Mouse (Mus musculus) midbrain, embryonic 13.5 days (tissue): ENCODE results near the gene Zdhhc8. TPM values are rescaled to one million over a fixed set of nuclear protein-coding genes. Genes with fewer than 3 reads are reported as not detected.

ENCODE experiments used
- ATAC-seq: fragments of 200-750 bp; cut with Nextera tagmentation; 2 replicates; pipeline ENCODE4 v1.8.0; 2017; ENCODE audit warnings: mild to moderate bottlenecking, moderate TSS enrichment, moderate library complexity
- H3K27ac ChIP-seq: fragments of 300-500 bp; sonication (generic); 2 replicates; pipeline ENCODE4 v1.5.1; 2015; ENCODE audit warnings: inconsistent platforms, mild to moderate bottlenecking, moderate library complexity
- H3K27me3 ChIP-seq: fragments of 300-500 bp; sonication (generic); 2 replicates; pipeline ENCODE4 v1.6.1; 2015; ENCODE audit warnings: mild to moderate bottlenecking, inconsistent platforms
- H3K36me3 ChIP-seq: fragments of 300-500 bp; sonication (generic); 2 replicates; pipeline ENCODE4 v1.6.1; 2015; ENCODE audit warnings: mild to moderate bottlenecking, inconsistent platforms
- H3K4me1 ChIP-seq: fragments of 300-500 bp; sonication (generic); replicated peaks from 2 replicates; pipeline ENCODE4 v1.6.1; 2015; ENCODE audit warnings: inconsistent platforms
- H3K4me2 ChIP-seq: fragments of 300-500 bp; sonication (generic); replicated peaks from 2 replicates; pipeline ENCODE4 v1.6.1; 2015; ENCODE audit warnings: moderate library complexity, mild to moderate bottlenecking, inconsistent platforms
- H3K4me3 ChIP-seq: fragments of 300-500 bp; sonication (generic); replicated peaks from 2 replicates; pipeline ENCODE4 v1.5.1; 2015; ENCODE audit warnings: mild to moderate bottlenecking, inconsistent platforms
- H3K9ac ChIP-seq: fragments of 300-500 bp; sonication (generic); replicated peaks from 2 replicates; pipeline ENCODE4 v1.6.1; 2015; ENCODE audit warnings: mild to moderate bottlenecking, inconsistent platforms
- H3K9me3 ChIP-seq: fragments of 300-500 bp; sonication (generic); 2 replicates; pipeline ENCODE4 v1.6.1; 2016; ENCODE audit warnings: mild to moderate bottlenecking, inconsistent platforms
- WGBS: fragments of 180-500 bp; shearing (Covaris S2); methylation state at CpG from one replicate; pipeline ENCODE4 v1.1.7; 2015; 5-methylcytosine and 5-hydroxymethylcytosine counted together
- polyA plus RNA-seq: library from polyadenylated mRNA; unstranded; fragments of >200 nt; fragmentation: Nextera tagmentation; extraction: Ambion mirVana; gene quantifications from 2 replicates; pipeline ENCODE4 v1.2.1, GENCODE M21; 2015

Zdhhc8 gene
- polyA plus RNA-seq, result 10.1 and 11.9 TPM in 2 replicates

- no peaks in the 10 kb centered on the region for H3K27me3 ChIP-seq
- peak within 1 kb of the TSS; percentile 92 for H3K9ac ChIP-seq
- H3K4me3 ChIP-seq, result peak within 1 kb of the TSS; percentile 87
- peaks cover 18% of the 10 kb centered on the region for H3K36me3 ChIP-seq
- H3K4me1 ChIP-seq, result peaks cover 43% of the 10 kb centered on the region
- peak; percentile 85 for ATAC-seq
- no peaks in the 10 kb centered on the region for H3K9me3 ChIP-seq
- H3K27ac ChIP-seq, result peak within 1 kb of the TSS; percentile 95
- WGBS, result under 1% methylated on average over 57 of the region's 79 CpGs
- peak within 1 kb of the TSS; percentile 87 for H3K4me2 ChIP-seq
Measured at GRCm38 (mm10) chr16:18234671-18235388, at the start of gene Zdhhc8. Gene Zdhhc8 (minus strand): TSS chr16:18235136.

DNA sequence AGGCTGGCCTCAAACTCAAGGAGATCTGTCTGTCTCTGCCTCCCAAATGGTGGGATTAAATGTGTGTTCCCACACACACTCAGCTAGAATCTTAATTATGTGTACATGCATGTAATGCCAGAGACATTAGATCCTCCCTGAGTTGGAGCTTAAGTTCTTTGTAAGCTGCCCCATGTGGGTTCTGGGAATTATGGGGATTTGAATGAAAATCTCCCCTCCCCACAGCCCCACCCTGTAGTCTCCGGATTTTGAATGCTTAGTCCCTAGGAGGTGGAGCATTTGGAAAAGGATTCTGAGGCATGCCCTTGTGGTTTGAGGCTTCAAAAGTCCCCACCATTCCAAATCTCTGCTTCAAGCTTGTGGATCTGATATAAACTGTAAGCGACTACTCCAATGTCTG, 40.2 kb upstream of the Zdhhc8 start:
- 68% methylated on average over 2 of the region's 2 CpGs for WGBS
- no peak overlapping the region for H3K9ac ChIP-seq
- ATAC-seq, result no peak
- peaks cover 90% of the 10 kb centered on the region for H3K36me3 ChIP-seq
- no peak overlapping the region for H3K4me3 ChIP-seq
- no peaks in the 10 kb centered on the region for H3K9me3 ChIP-seq
- H3K4me1 ChIP-seq, result no peaks in the 10 kb centered on the region
- H3K27me3 ChIP-seq, result no peaks in the 10 kb centered on the region
- no peak overlapping the region for H3K4me2 ChIP-seq
- no peak overlapping the region for H3K27ac ChIP-seq

GRCm38 (mm10) chr16:18268182-18268581, 33.2 kb upstream of the Zdhhc8 start:
- WGBS, result 92% methylated on average over 5 of the region's 5 CpGs
- H3K9me3 ChIP-seq, result no peaks in the 10 kb centered on the region
- no peak for ATAC-seq
- no peak overlapping the region for H3K27ac ChIP-seq
- no peaks in the 10 kb centered on the region for H3K27me3 ChIP-seq
- no peaks in the 10 kb centered on the region for H3K4me1 ChIP-seq
- H3K9ac ChIP-seq, result no peak overlapping the region
- peaks cover 87% of the 10 kb centered on the region for H3K36me3 ChIP-seq
- no peak overlapping the region for H3K4me3 ChIP-seq
- no peak overlapping the region for H3K4me2 ChIP-seq

- Histone ChIP-seq H3K36me3 (peaks cover 85% of the 10 kb centered on the region), H3K9ac (no peak overlapping the region), H3K27me3 (no peaks in the 10 kb centered on the region), H3K4me1 (no peaks in the 10 kb centered on the region), H3K4me2 (no peak overlapping the region), H3K9me3 (no peaks in the 10 kb centered on the region), H3K27ac (no peak overlapping the region), H3K4me3 (no peak overlapping the region)
- ATAC-seq, result no peak
- WGBS, result 87% methylated on average over 2 of the region's 2 CpGs
Measured at GRCm38 (mm10) chr16:18265024-18265423, 30.1 kb upstream of the Zdhhc8 start.

GRCm38 (mm10) chr16:18258221-18258620, 23.3 kb upstream of the Zdhhc8 start, which contains the start of gene Gm49776:
Gene Gm49776 (minus strand): TSS chr16:18258321.
- peaks cover 90% of the 10 kb centered on the region for H3K36me3 ChIP-seq
- H3K4me1 ChIP-seq, result no peaks in the 10 kb centered on the region
- H3K27me3 ChIP-seq, result no peaks in the 10 kb centered on the region
- no peak within 1 kb of the TSS for H3K4me3 ChIP-seq
- no peak within 1 kb of the TSS for H3K27ac ChIP-seq
- no peak within 1 kb of the TSS for H3K9ac ChIP-seq
- no peak for ATAC-seq
- H3K9me3 ChIP-seq, result no peaks in the 10 kb centered on the region
- H3K4me2 ChIP-seq, result no peak within 1 kb of the TSS
- 95% methylated on average over 2 of the region's 2 CpGs for WGBS

DNA sequence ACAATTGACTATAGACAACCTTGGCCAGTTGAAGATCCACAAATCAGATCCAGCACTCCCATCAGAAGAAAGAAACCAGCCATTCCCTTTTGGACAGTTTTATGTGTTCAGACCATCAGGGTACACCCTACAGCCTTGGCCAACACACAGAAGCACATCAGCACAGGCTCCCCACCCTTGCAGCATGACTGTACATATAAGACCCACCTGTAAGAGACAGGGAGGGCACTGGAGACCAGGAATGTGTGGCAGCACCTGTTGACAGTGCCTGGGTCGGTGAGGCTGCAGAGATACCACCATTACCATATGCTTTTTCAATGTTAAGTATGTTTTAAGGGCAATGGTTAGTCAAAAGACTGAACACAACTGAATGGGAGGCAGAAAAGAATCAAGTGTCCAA, 18.9 kb upstream of the Zdhhc8 start:
- no peak for ATAC-seq
- WGBS, result 82% methylated on average over 1 of the region's 1 CpGs

DNA sequence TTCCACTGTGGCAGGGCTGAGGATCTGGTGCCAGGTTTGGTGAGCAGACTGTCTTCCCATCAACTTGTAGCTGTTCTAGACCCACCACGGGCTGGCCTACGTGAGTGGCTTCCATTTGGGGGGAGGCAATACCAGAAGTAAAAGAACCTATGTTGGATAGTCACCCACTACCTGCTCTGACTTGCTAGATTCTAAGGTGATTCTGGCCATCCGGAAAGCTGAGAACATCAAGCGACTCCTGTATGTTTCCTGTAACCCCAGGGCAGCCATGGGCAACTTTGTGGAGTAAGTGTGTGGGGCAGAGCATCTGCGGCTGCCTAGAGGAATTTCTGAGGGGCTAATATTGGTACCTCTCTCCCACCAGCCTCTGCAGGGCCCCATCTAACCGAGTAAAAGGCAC, 17.8 kb upstream of the Zdhhc8 start:
- H3K9ac ChIP-seq, result no peak overlapping the region
- no peaks in the 10 kb centered on the region for H3K9me3 ChIP-seq
- H3K36me3 ChIP-seq, result peaks cover 73% of the 10 kb centered on the region
- 87% methylated on average over 6 of the region's 6 CpGs for WGBS
- no peak overlapping the region for H3K4me3 ChIP-seq
- peaks cover 27% of the 10 kb centered on the region for H3K4me1 ChIP-seq
- no peak for ATAC-seq
- H3K27ac ChIP-seq, result no peak overlapping the region
- H3K27me3 ChIP-seq, result no peaks in the 10 kb centered on the region
- H3K4me2 ChIP-seq, result no peak overlapping the region

More for the DNA sequence above, 18.9 kb upstream of the Zdhhc8 start:
- Histone ChIP-seq H3K9me3 (no peaks in the 10 kb centered on the region), H3K4me1 (peaks cover 27% of the 10 kb centered on the region), H3K36me3 (peaks cover 83% of the 10 kb centered on the region), H3K9ac (no peak overlapping the region), H3K4me3 (no peak overlapping the region), H3K27me3 (no peaks in the 10 kb centered on the region), H3K4me2 (no peak overlapping the region), H3K27ac (no peak overlapping the region)

DNA sequence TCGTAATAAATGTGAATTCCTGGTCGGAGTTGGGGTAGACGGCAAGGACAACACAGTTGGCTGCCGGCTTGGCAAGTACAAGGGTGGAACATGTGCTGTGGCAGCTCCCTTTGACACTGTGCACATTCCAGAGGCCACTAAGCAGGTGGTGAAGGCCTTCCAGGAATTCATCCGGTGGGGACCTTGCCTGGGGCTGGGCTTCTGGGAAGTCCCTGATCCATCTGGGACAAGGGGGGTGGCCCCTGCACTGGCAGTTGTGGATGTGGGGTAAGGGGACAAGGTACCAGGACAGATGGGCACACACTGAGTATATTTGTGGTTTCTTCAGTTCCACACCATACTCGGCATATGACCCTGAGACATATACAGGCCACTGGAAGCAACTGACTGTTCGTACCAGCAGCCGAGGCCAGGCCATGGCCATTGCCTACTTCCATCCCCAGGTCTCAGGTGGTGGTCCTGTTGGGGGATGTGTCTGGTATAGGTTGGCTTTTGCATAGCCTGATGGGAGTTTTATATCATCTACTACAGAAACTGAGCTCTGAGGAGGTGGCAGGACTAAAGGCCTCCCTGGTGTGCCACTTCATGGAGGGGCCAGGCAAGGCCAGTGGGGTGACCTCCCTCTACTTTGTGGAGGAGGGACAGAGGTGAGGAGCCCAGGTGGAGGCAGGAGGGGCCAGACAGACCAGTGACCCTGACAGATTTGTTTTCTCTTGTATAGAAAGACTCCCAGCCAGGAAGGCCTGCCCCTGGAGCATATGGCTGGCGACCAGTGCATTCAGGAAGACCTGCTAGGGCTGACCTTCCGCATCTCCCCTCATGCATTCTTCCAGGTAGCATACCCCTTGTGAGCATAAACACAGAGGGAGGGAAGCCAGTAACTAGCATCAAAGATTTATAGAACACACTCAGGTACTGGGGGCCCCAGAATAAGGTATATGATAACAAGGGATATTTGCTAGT, 16.2 kb upstream of the Zdhhc8 start:
- Histone ChIP-seq H3K27ac (no peak overlapping the region), H3K9ac (peak overlapping the region; percentile 87), H3K9me3 (no peaks in the 10 kb centered on the region), H3K4me1 (peaks cover 43% of the 10 kb centered on the region), H3K36me3 (peaks cover 63% of the 10 kb centered on the region), H3K4me3 (peak overlapping the region; percentile 94), H3K4me2 (peak overlapping the region; percentile 90), H3K27me3 (no peaks in the 10 kb centered on the region)
- WGBS, result 61% methylated on average over 10 of the region's 10 CpGs
- no peak for ATAC-seq

DNA sequence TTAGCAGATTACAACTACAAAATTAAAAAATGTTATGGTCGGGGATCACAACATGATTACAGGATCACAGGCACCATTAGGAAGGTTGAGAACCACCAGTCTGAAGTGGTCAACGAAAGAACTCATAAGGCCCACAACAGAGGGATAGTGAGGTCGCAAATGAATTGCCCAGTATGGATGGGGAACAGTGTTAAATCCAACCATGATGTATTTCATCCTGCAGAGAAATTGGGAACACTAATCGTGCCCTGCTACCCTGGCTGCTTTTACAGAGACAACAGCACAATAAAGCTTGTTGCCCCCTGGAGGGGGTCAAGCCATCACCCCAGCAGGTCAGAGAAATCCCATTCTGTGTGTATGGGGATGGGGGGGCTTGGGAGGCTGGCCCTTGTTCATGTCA, 15.3 kb upstream of the Zdhhc8 start:
- peaks cover 50% of the 10 kb centered on the region for H3K4me1 ChIP-seq
- H3K9me3 ChIP-seq, result no peaks in the 10 kb centered on the region
- H3K27ac ChIP-seq, result no peak overlapping the region
- peak overlapping the region; percentile 94 for H3K4me3 ChIP-seq
- ATAC-seq, result no peak
- peak overlapping the region; percentile 87 for H3K9ac ChIP-seq
- no peaks in the 10 kb centered on the region for H3K27me3 ChIP-seq
- H3K36me3 ChIP-seq, result peaks cover 64% of the 10 kb centered on the region
- 47% methylated on average over 4 of the region's 4 CpGs for WGBS
- peak overlapping the region; percentile 90 for H3K4me2 ChIP-seq

DNA sequence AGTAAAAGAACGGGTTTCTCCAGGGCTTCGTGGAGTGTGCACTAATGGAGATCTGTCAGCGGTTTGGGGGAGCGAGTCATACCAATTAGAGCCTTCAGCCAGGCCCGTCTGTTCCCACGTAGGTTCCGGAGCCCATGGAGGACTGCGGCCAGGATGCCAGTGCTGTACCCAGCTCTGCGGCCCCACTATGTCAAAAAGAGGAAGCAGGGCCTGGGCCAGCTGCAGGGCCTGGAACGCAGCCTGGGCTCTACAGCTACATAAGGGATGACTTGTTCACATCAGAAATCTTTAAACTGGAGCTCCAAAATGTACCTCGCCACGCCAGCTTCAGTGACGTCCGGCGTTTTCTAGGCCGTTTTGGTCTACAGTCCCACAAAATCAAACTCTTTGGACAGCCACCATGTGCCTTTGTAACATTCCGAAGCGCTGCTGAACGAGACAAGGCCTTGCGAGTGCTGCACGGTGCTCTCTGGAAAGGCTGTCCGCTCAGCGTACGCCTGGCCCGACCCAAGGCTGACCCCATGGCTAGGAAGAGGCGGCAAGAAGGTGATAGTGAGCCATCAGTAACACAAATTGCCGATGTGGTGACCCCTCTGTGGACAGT, 14.5 kb upstream of the Zdhhc8 start:
- no peaks in the 10 kb centered on the region for H3K27me3 ChIP-seq
- WGBS, result 6% methylated on average over 27 of the region's 27 CpGs
- peaks cover 50% of the 10 kb centered on the region for H3K4me1 ChIP-seq
- H3K27ac ChIP-seq, result peak overlapping the region; percentile 89
- peak; percentile 32 for ATAC-seq
- H3K4me2 ChIP-seq, result peak overlapping the region; percentile 90
- H3K9me3 ChIP-seq, result no peaks in the 10 kb centered on the region
- peak overlapping the region; percentile 87 for H3K9ac ChIP-seq
- H3K36me3 ChIP-seq, result peaks cover 64% of the 10 kb centered on the region
- peak overlapping the region; percentile 94 for H3K4me3 ChIP-seq

DNA sequence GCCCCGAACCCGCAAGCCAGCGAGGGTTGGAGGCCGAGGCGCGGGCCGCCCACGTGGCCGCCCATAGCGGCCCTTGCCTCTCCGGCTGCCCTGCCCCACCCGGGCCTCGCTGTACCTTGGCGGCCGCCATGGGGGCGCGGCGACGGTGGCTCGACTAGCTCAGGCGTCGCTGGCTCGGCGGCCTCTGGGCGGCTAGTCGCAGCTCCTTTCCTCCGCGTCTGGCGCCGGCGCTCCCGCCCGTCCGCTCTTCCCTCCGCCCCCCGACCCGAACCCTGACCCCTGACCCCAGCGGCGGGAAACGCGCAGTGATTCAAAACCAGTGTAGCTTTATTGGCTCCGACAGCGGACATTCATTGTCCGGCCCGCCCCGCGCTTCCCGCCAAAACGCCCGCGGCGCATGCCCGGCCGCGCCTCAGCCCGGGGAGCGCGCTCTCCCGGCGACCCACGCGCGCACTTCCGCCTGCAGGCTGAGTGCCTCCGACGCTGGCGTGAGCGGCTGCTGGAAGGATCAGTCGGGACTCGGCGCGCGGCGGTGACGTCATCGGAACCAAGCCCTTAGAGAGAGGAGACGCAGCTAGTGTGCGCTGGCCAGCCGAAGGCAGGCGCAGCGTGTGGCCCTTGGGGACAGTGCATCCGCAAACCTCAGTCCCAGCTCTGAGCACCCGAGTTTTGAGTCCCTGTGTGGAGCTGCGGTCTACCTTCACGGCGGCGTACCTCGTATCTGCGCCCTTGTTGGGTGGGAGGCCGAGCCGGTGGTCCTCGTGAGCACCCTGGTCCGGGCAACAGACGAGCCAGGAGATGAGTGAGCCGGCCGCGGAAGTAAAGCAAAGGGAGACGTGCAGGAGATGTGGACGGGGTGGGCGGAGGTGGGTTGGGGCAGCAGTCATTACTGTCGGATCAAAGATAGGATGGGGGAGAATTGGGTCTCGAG, 13.8 kb upstream of the Zdhhc8 start, which contains the start of the genes Trmt2a and Ranbp1:
Gene Trmt2a, plus strand, starts transcription at position 247 of the 931 bp plus-strand sequence.
Gene Ranbp1, minus strand, starts transcription at position 300 of the 931 bp plus-strand sequence.
- under 1% methylated on average over 102 of the region's 102 CpGs for WGBS
- Histone ChIP-seq H3K4me2 (peak within 1 kb of the TSS; percentile 90), H3K9ac (peak within 1 kb of the TSS; percentile 87), H3K4me3 (peak within 1 kb of the TSS; percentile 94), H3K27me3 (no peaks in the 10 kb centered on the region), H3K4me1 (peaks cover 50% of the 10 kb centered on the region), H3K36me3 (peaks cover 64% of the 10 kb centered on the region), H3K9me3 (no peaks in the 10 kb centered on the region), H3K27ac (peak within 1 kb of the TSS; percentile 89)
- ATAC-seq, result peak; percentile 97
